Mouse (Mus musculus): ENCODE results near the gene Rpl13a.

GRCm38 (mm10) chr7:45092048-45092447 lies 36.5 kb downstream of the Rpl13a start, which contains the start of gene Rcn3:
- TF ChIP-seq CTCF (IDR thresholded peaks at IDR 0.05; ENCODE audit: insufficient read depth, low read depth, low read length) (no peak), POLR2A (IDR thresholded peaks at IDR 0.05; ENCODE audit: insufficient read depth, low read depth, low read length) (no peak)

All from olfactory bulb, adult 2 months (tissue).